Mouse (Mus musculus) kidney, postnatal 36 days (tissue): ENCODE measurements around the gene Lias.

Experiments
- DNase-seq, 2 experiments: peaks; one replicate each; pipeline ENCODE4 v3.0.0; 2021 to 2022; ENCODE audit warnings: mixed read lengths in 2 of 2

Lias gene

GRCm38 (mm10) chr5:65390648-65391644 is at the start of gene Lias, which contains the start of gene Rpl9:
Gene Lias, plus strand, starts transcription at chr5:65391497.
Gene Rpl9, minus strand, starts transcription at chr5:65391444.
- DNase-seq = peak; percentile 98 to 99

DNA sequence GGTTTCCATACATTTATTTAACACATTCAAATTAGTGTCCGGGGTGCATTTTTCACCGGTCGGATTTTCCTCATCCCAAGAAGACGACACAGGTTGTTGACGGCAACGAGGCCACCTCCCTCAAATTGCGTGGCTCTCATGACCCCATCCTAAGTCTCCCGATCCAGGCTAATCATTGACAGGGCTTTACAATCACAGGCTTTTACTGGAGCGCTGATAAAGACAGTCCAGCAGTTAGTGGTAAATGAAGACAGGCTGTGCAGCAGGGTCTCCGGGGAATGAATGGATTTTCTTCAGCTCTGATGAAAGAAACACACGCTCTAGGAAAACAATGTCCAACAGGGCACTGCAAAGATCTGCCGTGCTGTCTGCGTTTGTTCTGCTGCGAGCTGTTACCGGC is 43.1 kb upstream of the Lias start, which contains the start of gene Klb:
Gene Klb (plus strand): TSS at position 147 of the 400 bp plus-strand sequence.
- DNase-seq = no peak

GRCm38 (mm10) chr5:65350508-65350907 is 40.8 kb upstream of the Lias start:
- DNase-seq = no peak

DNA sequence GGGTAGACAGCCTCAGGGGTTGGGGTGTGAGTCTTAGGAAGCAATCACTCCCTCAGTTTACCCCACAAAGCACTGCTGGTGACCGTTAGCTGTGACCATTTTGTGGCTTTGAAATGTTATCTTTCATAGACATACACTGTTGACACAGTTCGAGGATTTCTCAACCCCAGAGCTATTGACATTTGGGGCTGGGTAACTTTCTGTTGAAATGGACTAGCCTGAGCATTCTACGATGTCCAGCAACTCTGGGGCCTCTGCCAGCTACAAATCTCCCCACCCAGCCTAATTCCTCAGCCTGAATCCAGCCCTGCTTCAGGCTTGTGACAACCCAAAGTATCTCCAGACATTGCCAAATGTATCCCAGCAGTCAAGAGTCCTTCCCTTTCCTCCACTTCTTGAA is 37.2 kb upstream of the Lias start:
- no peak for DNase-seq

DNA sequence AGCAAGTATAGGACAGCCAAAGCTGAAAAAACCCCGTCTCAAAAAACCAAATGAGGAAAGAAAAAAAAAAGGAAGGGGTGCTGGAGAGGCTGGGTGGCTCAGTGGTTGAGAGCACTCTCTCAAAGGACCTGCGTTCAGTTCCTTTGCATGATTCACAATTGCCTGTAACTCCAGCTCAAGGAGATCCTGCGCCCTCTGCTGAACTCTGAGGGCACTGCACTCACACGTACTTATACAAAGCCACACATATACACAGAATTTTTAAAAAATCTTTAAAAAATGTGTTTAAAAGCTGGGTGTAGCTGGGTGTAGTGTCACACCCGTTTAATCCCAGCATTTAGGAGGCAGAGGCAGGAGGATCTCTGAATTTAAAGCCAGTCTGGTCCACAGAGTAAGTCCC is 36.3 kb upstream of the Lias start:
- peak in 1 of 2 experiments; percentile 10 for DNase-seq

- DNase-seq = no peak
These were observed 34.4 kb upstream of the Lias start for GRCm38 (mm10) chr5:65356851-65357250.

GRCm38 (mm10) chr5:65357771-65358170 is 33.5 kb upstream of the Lias start:
- DNase-seq = no peak

DNA sequence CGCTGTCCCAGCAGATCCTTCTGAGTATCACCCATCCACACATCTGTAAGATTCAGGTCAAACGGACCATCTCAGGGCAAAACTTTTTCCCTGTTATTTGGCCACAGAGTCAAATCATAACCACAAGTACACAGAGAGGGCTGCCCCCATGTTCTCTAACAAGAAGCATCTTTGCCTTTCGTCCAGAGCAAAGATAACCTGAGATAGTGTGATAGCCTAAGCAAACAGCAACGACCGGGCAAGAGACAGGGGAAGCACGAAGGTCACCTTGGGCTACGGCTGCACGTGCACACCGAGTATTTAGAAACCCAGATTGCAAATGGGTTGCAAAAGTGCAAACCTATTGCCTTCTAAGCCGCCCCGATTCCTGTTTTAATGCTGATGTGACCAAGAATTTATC is 23.5 kb upstream of the Lias start:
- no peak for DNase-seq

- DNase-seq = no peak
These were observed 19.7 kb upstream of the Lias start for GRCm38 (mm10) chr5:65371551-65371950.

GRCm38 (mm10) chr5:65374746-65375145 is 16.6 kb upstream of the Lias start:
- no peak for DNase-seq

GRCm38 (mm10) chr5:65385704-65386103 is 5.6 kb upstream of the Lias start:
- DNase-seq = no peak

- no peak for DNase-seq
These were observed 4.1 kb upstream of the Lias start for GRCm38 (mm10) chr5:65387008-65387867.

- peak in 1 of 2 experiments; percentile 6 for DNase-seq
These were observed 456 bp downstream of the Lias start for GRCm38 (mm10) chr5:65391753-65392152.

GRCm38 (mm10) chr5:65394425-65394824 is 3.1 kb downstream of the Lias start:
- no peak for DNase-seq

DNA sequence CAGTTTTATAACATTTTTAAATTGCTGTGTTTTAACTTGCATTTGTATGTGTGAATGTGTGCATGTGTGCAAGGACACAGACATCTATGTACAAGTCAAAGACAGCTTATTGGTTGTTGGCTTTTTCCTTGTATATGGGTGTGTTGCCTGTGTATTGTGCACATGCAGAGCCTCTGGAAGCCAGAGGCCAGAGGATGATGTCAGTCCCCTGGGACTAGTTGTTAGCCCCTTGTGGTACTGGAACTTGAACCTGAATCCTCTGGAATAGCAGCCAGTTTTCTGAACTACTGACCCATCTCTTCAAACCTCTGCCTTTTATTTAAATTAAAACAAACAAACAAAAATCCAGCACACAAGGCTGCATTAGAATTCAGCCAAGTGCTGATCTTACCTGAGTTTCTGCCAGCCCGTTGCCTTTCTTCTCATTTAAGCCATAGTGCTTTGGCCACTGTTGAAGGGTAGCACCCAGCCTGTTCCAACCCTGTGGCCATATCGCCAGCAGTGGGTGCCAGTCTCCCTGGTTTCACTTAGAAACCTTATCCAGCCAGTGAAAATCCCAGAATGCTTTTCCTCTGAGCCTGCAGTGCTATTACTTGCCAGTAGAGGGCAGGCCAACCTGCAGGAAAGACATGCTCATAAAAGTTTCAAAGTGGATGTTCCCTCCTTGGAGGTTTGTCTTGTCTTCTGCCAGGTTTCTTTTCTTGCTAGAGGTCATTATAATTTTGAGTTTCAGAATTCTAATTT is 10.1 kb downstream of the Lias start:
- DNase-seq = peak; percentile 86 to 90

- DNase-seq = no peak
These were observed 16.7 kb downstream of the Lias start for GRCm38 (mm10) chr5:65407989-65408388.

DNA sequence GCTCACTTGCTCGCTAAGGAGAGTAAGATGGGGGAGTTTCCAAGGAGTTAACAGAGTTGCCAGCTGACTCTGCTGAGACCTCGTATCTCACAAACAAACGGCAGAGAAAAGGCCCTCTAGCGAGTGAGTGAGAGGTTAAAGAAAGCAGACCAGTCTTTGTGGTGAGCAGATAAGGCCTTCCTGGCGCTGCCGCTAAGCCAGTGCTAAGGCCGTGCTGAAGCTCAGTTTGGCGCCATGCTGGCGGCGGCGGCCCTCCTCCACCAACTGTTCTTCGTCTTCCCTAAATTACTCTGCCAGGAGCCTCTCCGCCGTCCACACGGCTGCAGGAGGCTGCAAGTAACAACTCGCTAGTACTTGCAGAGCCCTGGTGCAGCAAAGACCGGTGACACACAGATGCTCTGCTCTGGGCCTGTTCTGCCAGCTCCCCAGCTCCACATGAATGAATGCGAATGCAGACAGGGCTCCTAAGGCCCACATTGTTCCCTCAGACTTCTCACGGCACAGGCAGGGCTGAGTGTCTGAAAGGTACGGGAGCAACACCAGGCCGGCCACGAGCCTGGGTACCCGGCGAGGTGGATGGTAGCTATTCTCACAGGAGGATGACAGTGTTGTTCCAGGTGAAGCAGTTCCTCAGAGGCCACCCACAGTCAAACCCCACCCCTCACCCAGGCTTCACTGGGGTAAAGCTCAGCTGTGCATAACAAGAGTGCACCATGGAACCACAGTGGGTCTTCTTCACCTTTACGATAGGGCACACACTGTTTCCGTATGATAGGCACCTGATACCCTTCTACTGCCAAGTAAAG is 24.6 kb downstream of the Lias start:
- no peak for DNase-seq

- no peak for DNase-seq
These were observed 27.8 kb downstream of the Lias start for GRCm38 (mm10) chr5:65419136-65419535.

- peak in 1 of 2 experiments; percentile 26 for DNase-seq
These were observed 29.5 kb downstream of the Lias start for GRCm38 (mm10) chr5:65420822-65421221.

GRCm38 (mm10) chr5:65422803-65423202 is 31.5 kb downstream of the Lias start:
- DNase-seq = peak; percentile 46 to 56

GRCm38 (mm10) chr5:65424215-65424614 is 32.9 kb downstream of the Lias start:
- DNase-seq = peak; percentile 58 to 70

GRCm38 (mm10) chr5:65425251-65425650 is 34.0 kb downstream of the Lias start:
- no peak for DNase-seq
